Mouse (Mus musculus) urinary bladder, postnatal 14 days (tissue): ENCODE data around the gene Fads1.
"Not testable (repeated sequence)": the region's sequence is repeated elsewhere in the genome, so short reads cannot be mapped to it uniquely, and the experiment has no call there.

Experiments used
- DNase-seq: peaks from one replicate; pipeline ENCODE4 v3.0.0; 2021; ENCODE audit warnings: low spot score

Fads1 gene

DNA sequence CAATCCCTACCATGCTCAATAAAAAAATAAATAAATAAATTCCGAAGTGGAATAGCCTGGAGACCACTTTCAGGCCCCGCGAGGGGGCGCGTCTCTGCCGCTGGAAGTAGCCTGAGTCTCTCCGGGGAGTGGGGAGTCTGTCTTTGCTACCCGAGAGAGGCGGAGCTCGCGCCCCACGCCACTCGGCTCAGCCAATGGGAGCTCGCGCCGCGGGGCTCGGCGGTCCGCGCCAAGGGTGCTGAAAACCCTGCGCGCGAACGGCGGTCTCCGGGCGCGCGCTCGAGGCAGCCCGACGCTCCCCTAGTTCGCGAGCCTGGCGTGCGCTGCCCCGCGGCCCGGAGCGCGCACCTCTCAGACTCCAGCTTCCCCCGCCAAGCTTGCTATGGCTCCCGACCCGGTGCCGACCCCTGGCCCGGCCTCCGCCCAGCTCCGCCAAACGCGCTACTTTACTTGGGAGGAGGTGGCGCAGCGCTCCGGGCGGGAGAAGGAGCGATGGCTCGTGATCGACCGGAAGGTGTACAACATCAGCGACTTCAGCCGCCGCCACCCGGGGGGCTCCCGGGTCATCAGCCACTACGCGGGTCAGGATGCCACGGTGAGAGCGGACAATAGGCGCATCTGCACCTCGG, at the start of gene Fads1:
Gene Fads1, plus strand, starts transcription at position 219 of the 629 bp plus-strand sequence.
- DNase-seq, result peak; percentile 92

DNA sequence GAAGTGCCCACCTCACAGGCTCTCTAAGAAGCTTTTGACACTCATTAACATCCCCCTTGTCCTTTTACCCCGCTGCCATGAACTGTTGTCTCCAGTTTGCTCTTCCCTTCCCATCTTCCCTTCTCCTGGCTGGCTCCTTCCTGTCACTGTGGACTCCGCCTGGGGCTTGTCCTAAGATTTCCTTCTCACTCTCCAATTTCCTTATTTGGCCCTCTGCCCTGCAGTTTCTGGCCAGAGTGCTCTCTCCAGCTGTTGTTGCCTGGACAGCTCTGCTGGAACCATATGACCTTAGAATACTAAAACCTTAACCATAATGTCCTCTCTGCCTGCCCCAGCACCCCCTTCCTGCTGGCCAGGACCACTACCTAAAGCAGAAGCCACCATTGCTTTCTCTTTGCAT, 48.0 kb upstream of the Fads1 start:
- DNase-seq, result peak; percentile 78

DNA sequence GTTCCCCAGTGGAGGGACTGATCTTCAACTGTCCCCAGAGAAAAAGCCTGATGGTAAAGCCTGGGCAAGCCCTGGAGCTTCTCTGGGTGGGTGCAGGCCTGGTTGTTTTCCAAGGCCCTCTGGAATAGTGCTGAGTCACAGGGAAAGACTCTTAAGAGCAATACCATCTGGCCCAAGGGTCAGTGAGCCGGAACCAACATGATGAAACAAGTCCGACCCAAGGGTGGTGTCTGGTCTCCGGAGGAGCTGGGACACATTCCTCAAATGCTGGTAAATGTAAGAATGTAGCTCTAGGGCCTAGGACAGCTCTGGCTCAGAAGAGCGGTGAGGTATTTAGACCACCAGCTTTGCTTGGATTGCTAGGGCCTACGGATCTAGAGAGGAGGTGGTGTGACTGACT, 45.3 kb upstream of the Fads1 start:
- DNase-seq, result peak; percentile 70

GRCm38 (mm10) chr19:10139736-10140135, 43.0 kb upstream of the Fads1 start:
- DNase-seq, result no peak

GRCm38 (mm10) chr19:10143667-10144066, 39.0 kb upstream of the Fads1 start:
- no peak for DNase-seq

- no peak for DNase-seq
Observed at GRCm38 (mm10) chr19:10144464-10144863, 38.2 kb upstream of the Fads1 start.

DNA sequence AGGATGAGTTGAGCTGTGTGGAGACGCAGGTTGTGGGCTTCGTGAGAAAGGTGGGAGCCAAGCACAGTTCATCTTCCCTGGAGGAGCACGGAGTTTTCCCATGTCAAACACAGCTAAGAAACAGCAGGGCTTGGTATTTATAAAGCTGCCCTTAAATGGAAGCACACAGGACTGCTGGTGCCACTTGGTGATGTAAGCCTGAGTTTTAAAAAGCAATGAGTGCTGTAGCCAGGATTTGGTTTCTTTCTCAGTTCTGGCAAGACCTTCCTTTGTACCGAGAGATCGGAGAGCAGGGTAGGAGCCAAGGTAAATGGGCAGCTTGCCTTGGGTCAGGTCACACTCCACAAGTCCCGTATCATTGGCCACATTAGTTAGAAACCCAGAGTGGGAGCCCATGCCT, 34.1 kb upstream of the Fads1 start:
- no peak for DNase-seq

DNA sequence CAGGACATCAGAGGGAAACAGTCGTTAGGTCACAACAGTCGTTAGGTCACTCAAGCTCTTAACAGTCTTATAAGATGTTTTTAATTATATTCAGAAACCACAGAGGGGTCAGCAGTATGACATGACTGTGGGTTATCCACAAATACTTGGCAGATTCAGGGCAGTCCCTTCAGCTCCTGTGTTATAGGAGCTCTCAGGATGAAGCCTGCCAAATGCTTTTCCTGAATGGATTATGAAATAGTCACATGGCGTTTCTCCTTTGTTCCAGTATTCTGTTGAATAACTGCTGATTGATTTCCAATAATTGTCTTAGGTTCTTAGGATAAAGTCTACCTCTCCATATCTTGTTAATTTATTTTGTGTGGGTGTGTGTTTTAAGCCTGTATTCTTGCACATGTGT, 33.5 kb upstream of the Fads1 start:
- DNase-seq, result no peak

- DNase-seq, result no peak
Observed at GRCm38 (mm10) chr19:10157725-10158124, 25.0 kb upstream of the Fads1 start.

GRCm38 (mm10) chr19:10163896-10164295, 18.8 kb upstream of the Fads1 start:
- no peak for DNase-seq

DNA sequence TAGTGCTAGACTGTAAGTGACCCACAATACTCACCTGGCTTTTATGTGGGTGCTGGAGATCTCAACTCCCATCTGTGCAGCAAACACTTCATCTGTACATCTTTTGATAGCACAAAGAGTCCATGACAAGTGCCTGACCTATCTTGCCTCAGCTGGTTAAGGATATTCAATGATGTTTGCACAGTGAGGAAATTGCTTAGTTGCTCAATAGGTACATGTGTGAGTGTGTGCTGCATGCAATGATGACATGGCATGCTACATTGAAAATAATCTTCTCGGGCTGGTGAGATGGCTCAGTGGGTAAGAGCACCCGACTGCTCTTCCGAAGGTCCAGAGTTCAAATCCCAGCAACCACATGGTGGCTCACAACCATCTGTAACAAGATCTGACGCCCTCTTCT, 16.8 kb upstream of the Fads1 start:
- DNase-seq, result not testable (repeated sequence)

DNA sequence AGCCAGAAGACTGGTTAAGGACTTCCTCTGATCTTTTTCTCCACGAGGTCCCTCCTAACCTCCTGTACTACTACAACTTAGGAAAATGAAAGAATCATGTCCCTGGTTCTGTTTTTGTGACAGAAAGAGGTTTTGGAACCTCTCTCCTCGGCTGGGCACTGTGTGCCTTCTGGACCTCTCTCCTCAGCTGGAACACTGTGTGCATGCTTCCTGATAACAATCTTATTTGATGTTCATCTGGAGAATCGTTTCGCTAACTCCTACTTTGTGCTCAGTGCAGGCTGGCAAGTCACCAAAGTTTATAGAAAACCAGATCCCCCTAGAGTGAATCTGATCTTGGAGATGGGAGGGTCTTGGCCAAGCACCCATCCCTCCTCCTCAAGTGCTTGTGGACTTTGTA, 15.6 kb upstream of the Fads1 start:
- DNase-seq, result no peak

- no peak for DNase-seq
Observed at GRCm38 (mm10) chr19:10167951-10168350, 14.7 kb upstream of the Fads1 start.

DNA sequence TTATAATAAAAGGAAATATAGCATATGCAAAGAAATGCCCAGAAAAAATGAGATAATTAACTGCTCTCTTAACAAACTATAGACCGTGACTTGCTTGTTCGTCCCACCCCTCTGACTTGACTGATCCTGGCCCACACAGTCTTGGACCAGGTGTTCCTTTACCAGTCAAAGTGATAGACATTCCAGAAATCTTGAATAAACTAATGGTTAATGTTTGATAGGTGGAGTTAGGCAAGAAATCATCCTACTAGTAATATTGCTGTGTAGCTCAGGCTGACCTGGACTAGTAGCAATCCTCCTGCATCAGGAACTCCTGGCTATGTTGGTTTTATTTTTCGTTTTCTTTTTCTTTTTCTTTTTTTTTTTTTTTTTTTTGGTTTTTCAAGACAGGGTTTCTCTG, 14.2 kb upstream of the Fads1 start:
- no peak for DNase-seq

DNA sequence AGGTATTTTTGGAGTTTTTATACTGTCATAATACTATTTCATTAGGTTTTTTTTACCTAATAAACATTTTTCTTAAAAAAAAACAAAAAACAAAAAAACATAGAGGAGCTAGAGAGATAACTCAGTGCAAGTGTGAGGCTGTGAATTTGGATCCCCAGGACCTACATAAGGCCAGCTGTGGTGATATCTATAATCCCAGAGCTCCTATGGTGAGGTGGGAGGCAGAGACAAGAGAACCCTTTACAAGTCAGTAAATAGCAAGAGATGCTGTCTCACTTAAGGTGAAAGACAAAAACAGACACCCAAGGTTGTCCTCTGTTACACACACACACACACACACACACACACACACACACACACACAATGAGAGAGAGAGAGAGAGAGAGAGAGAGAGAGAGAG, 13.5 kb upstream of the Fads1 start:
- DNase-seq, result no peak

DNA sequence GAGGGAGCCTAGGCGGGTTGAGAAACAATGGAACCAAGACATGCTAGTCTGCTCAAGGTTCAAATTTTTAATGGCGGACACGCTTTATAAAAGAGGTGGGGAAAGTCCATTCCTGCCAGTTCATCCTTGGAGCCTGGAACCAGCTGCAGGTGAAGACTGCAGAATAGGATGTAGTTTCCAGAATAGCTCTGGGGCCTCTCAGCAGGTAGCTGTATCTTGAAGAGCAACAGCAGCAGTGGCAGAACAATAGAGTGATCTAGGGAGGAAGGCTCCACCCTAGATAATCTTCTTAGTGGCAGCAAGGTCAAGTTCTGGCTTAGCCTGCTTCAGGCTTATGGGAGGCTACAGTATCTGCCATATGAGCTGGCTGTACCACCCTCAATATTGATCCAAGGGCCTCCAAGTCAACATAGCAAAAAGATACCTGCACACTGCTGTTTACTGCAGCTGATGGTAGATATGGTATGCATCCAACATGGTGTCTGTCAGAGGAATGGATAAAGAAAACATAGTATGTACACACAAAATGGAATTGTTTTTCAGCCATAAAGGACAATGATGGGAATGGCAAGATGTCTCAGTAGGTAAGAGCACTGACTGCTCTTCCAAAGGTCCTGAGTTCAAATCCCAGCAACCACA, 12.9 kb upstream of the Fads1 start:
- DNase-seq, result not testable (repeated sequence)

DNA sequence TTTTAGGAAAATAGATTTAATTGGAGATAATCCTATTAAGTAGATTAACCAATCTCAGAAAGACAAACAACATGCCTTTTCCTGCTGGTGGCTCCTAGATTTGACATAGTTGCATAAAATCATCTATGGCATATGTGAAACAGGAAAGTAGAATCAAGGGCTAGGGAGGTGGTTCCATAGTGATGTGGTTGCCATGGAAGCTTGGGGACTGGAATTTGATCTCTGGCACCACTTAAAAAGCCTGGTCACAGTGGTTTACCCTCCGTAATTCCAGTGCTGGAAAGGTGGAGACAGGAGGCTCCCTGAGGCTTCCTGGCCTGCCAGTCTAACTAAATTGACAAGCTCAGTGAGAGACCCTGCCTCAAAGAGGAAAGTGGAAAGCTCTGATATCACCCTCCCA, 12.2 kb upstream of the Fads1 start:
- no peak for DNase-seq

DNA sequence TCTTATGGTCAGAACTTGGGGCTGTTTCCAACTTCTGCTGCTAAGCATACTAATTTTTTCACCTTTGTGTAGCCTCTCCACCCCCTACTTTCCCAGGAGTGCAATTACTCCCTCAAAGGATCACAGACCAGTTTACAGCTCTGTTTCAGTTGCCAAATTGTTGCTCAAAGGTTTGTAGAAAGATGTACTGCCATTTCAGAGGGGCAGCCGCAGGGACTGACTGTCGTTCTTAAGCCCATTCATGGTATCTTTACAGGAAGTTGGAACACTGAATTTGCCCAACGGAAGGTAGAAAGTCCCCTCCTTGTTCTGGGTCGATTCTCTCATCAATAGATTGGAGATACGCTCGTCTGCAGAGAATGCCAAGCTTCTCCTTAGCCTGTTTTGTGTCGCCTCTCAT, 11.3 kb upstream of the Fads1 start:
- no peak for DNase-seq

DNA sequence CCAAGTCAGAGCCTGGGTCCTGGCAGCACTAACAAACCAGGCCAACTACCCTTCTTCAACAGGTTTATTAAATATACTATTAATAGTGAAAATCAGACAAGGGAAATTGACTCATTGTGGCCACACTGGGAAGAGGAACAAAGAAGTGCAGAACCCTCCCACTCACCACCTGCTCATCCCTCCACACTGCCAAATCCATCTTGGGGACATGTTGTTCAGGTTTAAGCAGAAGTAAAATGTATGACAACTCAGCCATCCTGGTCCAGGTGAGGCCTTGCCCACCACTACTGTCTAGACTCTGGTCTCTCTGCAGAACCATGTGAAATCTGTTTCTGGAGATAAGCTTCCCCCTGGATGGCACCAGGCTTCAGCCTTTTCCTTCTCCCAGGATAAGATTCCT, 10.8 kb upstream of the Fads1 start:
- DNase-seq, result no peak

- DNase-seq, result peak; percentile 59
Observed at GRCm38 (mm10) chr19:10173116-10173718, 9.5 kb upstream of the Fads1 start.

GRCm38 (mm10) chr19:10173844-10174539, 8.7 kb upstream of the Fads1 start:
- no peak for DNase-seq

GRCm38 (mm10) chr19:10174956-10175355, 7.7 kb upstream of the Fads1 start:
- DNase-seq, result no peak

GRCm38 (mm10) chr19:10176477-10176876, 6.2 kb upstream of the Fads1 start:
- no peak for DNase-seq
